Mouse (Mus musculus): Measurements from ENCODE around the gene Fgfr2. TPM values are rescaled to one million over a fixed set of nuclear protein-coding genes. Genes with fewer than 3 reads are reported as not detected.
A peak's percentile ranks its signal among the peaks of the same experiment; 100 is the strongest.

Fgfr2 gene
- polyA plus RNA-seq, 2 experiments from 2014 or later: not detected

GRCm38 (mm10) chr7:132813416-132814088 is 309.6 kb downstream of the Fgfr2 start, which contains the start of gene Fam53b:
Gene Fam53b (minus strand): TSS chr7:132813886.
- peak; percentile 4 for ATAC-seq

GRCm38 (mm10) chr7:132812619-132813415 is 310.3 kb downstream of the Fgfr2 start:
- ATAC-seq: peak; percentile 1

DNA sequence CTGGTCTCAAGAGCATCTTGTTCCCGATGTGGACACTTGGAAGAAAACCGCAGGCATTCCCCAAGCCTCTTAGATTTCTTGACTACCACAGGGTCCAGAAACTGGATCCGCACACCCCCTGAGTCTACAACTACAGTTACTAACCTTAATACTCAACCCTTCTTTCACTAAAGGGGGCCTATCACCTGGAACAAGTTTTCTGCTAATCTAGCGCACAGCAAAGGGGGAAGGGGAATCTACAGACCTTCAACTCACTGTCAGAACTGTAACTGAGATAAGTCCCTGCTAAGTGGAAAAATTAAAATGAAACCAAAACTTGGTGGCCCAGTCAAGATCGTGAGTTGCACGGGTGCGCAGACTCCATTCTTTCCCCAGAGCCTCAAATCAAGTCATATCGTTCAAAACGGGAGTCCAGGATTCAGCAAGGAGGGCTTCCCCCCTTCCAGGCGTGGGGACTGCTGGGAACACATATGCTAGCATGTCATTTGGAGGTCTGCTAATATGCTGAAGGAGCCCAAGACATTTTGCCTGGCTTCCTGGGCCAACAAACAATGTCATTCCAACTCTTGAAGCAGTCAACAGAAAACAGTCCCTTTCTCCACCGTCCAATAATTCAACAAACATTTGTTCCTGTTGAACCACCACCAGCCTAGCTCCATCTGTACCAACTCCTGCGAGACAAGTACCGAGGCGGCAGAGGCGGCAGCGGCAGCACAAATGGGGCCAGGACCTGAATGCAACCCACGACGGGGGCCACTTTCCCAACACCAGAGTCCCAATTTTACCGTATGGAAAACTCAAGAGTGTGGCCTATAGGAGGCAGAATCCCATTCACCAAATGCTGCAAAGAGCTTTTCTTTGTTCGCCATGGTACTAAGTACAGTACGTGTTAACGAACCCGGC is 311.2 kb downstream of the Fgfr2 start:
- ATAC-seq: peak; percentile 45

- peak; percentile 50 for ATAC-seq
Measured at GRCm38 (mm10) chr7:132810879-132811278, 312.3 kb downstream of the Fgfr2 start.

DNA sequence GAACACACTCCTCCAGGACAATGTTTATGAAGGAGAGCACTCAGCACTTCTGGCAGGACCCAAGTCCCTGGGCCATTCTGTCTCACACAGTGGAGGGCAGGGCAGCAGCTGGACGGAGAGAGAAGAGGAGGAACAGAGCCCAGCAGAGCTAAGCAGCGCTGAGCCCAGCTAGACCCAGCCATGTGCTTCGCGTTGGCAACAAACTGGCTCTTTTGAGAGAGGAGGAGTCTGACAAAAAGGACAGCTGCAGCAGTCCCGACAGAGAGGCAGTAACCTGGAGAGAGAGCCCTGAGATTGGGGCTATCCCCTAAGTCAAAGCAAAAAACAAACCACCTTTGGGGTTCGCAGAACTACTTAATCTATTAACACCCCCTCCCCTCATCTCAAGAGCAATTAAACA is 312.8 kb downstream of the Fgfr2 start:
- peak; percentile 6 for ATAC-seq

DNA sequence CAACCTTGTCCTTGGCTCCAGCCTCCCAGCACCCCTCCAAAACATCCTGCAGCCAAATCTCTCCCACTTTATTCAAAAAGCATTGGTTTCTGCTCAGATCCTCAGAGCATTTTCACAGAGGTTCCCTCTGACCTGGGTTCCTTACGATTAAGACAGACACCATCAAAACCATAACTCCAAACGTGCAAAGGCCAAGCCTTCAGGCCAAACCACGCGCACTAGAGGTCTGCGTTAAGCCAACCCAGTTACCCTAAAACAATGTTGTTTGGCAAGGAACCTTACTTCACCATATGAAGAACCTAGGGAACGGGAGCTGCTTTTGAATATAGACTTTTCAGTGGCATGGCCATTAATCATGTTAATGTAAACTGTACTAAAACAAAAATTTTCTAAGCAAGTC is 313.4 kb downstream of the Fgfr2 start:
- ATAC-seq: no peak

- no peak for ATAC-seq
Measured at GRCm38 (mm10) chr7:132808841-132809682, 314.1 kb downstream of the Fgfr2 start.

DNA sequence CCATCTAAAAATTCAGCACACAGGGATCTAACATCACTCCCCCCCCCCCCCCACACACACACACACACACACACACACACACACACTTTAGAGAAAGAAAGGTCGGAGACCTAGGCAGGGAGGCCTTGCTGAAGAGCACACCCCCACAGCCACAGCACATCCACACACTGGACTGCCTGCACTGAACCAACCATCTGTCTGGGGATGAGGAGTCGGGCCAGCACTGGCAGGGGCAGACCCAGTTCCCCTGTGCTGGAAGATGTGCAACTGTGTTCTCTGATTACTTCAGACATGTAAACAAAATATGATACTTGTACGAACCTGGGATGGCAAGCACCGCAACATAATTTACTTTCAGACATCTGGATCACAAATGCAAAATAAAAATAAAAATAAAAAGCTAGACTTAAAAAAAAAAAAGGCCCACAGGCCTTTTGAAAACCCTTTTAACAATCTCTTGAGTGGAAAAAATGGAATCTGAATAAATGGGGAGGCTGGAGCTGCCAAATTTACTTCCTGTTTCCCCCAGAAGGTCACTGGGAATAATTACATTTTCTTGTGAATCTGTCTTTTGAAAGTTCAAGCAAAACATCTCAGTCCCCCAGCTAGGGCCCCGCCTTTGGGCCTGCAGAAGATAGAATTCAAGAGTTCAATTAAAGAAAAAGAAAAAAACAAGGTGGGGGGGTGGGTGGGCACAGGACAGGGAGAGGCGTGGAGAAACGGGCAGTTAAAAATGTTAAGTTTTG is 314.9 kb downstream of the Fgfr2 start:
- ATAC-seq: no peak

GRCm38 (mm10) chr7:132806926-132807857 is 316.0 kb downstream of the Fgfr2 start:
- ATAC-seq: no peak

DNA sequence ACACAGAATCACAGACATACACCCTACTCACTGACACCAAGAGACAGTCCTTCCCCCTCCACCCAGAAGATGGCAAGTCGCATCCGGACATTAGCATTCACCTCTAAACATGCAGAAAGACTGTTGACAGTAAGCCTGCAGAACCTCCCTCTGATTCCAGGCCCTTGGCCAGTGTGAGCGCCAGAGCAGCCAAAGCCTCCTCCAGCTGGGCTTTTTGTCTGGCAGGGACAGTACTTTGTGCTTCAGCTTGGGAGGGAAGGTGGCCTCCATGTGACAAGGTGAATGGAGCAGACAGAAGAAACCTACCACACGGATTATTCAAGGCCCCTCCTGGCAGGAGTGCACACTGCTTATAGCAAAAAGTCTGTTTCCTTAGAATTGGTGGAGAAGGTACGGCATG is 316.9 kb downstream of the Fgfr2 start:
- no peak for ATAC-seq

DNA sequence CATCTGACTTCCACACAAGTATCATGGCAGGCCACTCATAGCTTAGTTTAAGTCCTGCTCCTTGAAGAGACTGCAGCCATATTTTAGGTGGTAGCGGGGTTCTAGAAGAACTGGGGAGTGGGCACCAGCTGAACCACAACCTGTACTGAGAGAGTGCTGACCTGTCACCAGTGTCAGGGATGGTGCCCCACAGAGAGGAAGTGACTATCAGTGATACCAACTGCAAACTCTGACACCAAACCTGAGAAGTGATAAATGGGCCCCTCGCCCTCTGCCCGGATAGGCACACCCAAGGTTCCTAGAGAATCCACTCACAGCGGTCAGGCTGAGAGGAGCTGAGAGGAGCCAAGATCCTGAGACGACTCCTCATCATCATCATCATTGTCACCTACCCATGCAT is 318.2 kb downstream of the Fgfr2 start:
- ATAC-seq: peak; percentile 38

GRCm38 (mm10) chr7:132804461-132804860 is 318.7 kb downstream of the Fgfr2 start:
- no peak for ATAC-seq

DNA sequence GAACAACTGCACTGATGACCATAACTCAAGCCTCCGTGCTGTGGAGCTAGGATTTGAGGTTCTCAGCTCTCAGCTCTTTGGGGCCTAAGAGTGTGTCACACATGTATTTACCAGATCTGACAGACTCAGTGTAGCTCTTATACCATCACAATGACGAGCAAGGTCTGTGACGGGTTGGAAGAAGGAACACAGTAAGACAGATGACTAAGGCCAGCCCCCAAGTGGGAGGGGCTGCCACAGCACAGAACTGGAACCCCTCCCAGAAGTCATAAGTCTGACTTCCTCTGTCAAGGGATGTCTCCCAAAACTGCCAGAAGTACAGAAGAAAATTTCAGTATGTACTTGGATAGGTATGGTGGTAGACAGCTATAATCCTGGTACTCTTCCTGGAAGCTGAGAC is 319.2 kb downstream of the Fgfr2 start:
- peak; percentile 76 for ATAC-seq

DNA sequence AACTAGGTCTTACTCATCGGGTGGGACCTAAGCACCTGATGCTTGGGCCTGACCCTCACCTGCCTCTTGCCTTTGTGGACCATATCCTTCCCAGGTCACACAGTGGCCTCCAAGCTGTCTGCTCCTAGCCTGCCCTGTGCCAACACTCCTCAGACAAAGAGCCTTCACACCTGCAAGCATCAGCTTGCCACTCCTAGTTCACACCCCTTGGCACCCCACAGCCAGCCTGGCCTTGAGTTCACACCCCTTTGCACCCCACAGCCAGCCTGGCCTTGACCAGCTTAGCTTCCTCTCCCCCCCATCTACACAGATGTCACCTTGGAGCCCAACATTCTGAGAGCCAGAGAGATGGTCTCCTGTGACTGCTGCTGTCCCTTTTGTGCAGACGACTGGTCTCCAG is 319.8 kb downstream of the Fgfr2 start:
- no peak for ATAC-seq

DNA sequence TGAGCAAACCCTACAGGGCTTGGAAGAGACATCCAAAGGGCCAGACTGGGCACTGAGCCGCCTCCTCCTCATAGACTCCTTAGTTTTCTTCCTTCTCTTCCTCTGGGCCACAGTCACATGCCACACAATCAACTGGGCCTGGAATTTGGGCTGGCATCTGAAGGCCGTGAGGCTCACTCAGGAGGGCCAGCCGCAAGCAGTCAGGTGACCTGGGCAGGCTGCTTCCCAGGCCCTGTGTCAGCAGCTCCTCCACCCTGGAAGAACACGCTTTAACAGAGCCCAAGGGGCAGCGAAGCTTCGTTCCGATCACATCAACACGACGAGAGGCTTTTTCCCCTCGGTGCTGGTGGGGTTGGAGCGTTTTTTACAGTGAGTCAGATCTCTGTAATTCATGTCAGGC is 320.5 kb downstream of the Fgfr2 start:
- ATAC-seq: no peak

GRCm38 (mm10) chr7:132802066-132802465 is 321.1 kb downstream of the Fgfr2 start:
- ATAC-seq: peak; percentile 17

DNA sequence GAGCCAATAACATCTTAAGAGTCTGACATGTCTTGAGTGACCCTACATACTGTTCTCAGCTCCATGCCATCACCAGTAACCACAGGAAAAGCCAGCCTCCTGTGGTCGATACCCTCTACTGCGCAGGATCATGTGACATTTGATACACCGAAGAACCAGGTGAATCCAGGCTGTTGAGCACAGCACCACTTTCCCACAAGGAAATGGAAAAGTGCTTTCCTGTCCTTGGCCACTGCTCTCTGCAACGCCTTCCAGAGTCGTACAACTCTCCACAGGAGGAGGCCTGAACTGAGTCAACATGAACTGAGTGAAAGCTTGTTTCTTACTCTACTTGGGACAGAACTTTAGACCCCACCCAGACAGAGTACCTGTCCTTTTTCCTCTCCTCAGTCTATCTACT is 321.6 kb downstream of the Fgfr2 start:
- no peak for ATAC-seq

- no peak for ATAC-seq
Measured at GRCm38 (mm10) chr7:132800868-132801267, 322.3 kb downstream of the Fgfr2 start.

DNA sequence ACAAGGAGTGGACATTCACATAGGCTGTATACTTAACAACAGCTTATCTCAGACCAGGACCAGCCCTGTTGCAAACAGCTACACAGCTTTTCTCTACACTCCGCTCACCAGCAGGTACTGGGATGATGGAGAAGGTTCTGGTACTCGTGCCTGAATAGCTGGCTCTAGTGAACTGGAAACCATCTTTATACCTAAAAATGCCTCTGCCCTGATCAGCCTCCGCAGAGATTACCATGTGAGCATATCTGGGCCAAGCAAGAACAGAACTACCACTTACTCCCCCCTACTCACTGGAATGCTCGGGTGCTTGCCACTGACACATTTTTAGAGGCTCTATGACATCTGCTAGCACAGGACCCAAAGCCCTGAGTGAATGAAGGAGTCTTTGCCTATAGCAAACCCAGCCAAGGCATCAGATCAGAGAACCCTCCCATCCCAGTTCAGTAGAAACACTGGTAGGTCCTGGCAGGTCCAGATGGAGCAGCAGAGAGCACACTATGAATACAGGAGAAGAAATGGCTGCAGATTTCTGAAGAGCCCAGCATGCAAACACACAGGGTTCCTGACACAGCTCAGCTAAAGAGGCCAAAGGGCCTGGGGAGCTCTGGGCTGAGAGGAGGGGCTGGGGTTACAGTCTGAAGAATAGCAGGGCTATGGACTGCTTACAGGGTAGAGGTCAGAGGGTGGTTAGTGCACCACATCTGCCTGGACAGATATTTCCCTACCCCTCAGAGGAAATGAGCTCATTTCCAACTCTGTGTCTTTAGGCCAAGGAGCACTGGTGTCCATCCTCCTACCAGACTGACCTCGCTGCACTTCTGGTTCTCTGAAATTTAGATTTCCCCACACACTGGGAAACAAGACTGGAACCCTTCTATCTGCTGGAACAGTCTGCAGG is 323.8 kb downstream of the Fgfr2 start:
- ATAC-seq: no peak

All from activated CD4-positive, CD25-positive, alpha-beta regulatory T cell, adult 4 months (primary cell).